Mouse (Mus musculus): ENCODE results near the gene Rfx4.
A peak's percentile ranks its signal among the peaks of the same experiment; 100 is the strongest.

The Rfx4 gene

DNA sequence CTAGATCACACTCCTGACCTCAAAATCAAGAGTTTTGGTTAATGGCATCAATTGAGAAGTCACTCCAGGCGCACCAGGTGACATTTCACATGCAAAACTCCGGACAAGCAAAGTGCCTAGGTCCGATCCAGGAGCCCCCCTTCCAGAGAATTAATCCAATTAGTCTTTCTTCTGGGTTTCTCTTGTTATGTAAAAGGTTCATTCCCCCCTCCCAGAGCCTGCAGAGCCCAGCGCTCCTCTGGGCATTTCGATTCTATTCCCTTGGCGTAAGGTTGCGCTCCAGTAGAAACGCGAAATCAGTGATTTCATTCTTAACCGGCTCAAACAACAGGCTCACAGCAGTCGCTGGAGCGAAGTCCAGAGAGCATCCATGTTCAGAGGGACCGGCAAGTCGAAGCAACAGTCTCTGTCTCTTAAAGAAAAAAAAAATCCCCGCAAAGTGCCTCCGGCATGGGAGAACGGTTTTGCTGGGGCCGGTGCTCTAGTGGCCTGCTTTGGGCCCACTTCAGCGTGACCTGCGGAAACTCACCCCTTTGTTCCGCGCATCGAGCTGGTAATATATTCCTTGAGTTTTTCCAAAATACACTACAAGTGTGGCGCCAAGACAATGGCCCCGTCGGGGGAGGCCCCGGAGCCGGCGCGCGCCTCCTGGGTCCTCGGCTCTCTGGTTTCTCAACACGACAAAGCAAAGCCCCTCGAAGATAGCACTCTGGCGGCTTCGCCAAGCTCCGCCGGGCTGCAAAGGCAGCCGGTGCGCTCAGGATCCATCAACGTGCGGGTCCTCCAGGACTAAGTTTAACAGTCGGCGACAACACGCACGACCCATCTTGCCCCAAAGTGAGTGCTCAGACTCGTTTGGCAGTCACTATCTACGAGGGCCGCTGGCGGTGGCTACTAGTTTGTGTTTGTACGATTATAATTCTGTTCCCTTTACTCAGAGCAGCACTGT is 2.9 kb downstream of the Rfx4 start:
- no peak for DNase-seq

DNA sequence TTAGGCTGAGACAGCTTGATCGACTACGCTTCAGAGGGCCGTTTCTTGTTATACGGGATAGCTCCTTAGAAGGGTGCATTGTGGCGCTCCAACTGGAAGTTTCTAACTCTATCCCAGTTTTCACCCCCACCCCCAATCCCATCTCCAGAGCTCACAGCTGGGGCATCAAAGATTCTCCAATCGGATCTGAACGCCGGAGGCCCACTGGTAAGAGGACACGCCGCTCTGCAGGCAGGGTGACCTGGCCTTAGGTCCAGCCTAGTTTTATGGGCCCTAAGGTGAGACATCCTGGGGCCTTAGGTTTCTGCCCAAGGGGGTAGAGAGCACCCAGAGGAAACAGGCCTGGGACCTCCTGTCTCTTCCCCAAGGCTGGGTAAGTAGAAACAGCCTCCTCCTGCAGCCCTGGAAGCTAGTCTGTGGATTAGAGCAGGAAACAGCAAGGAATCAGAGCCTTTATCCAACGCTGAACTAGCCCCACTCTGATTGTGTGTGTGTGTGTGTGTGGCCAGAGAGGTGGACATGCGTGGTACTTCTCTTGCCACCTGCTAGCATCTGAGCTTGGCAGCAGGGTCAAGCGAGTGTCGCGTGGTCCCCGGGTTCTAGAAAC is 3.8 kb downstream of the Rfx4 start:
- no peak for DNase-seq

DNA sequence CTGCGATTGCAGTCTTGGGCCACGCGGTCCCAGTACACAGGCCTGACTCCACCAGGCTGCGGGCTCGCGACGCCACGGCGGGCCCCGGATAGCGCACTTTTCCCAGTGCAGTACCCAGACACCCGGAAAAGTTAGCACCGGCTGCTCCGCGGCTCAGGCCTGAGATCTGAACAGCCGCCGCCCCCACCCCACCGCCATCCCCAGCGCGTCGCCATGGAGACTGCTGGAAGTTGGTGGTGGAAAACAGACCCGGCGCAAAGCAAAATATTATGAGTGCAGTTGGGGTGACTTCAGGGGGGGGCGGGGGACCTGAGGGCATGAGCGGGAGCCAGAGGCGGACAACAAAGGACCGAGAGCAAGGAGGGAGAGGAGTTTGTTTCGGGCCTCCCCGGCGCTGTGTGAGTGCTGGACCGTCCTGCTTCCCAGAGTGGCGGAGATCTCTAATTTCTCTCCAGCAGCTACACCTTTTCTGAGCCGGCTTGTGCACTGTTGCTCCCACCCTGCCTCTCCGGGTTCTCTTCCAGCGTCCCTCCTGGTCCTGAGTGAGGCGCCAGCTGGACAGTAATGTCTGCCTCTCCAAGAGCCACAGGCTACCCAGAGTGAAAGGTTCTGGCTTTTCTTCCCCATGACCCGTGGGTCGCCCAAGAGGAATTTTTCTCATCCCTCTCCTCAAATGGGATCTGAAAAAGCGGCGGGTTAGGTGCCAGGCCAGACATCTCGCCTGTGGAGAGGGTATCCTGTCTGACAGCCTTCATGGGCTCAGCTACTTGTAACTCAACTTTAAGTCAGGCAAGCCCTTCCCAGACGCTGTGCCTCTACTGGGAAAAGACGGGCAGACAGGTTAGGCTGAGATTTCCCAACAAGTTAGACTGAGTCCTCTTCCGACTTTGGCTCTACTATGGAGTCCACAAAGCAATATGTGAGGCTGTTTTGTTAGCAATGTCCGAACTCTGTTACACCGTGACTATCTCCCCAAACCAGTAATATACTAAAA is 4.6 kb downstream of the Rfx4 start:
- peak; percentile 39 for DNase-seq

DNA sequence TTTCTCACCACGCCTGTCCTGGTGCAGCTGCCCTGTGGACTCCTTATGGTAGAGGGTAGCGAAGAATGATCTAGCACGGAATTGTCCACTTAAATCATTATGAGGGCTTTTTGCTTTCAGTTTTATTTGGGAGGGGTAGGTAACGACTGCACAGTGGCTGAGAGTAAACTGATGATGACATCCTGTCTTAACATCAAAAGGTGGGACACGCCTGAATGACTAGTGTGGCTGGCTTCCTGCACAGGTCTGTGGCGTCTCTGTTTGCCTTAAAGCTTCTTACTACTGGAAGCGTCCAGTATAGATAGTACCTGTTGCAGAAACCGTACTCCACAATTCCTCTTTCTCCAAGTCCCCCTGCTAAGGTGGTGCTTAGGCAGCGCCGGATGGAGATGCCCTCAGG is 12.9 kb downstream of the Rfx4 start:
- no peak for DNase-seq

DNA sequence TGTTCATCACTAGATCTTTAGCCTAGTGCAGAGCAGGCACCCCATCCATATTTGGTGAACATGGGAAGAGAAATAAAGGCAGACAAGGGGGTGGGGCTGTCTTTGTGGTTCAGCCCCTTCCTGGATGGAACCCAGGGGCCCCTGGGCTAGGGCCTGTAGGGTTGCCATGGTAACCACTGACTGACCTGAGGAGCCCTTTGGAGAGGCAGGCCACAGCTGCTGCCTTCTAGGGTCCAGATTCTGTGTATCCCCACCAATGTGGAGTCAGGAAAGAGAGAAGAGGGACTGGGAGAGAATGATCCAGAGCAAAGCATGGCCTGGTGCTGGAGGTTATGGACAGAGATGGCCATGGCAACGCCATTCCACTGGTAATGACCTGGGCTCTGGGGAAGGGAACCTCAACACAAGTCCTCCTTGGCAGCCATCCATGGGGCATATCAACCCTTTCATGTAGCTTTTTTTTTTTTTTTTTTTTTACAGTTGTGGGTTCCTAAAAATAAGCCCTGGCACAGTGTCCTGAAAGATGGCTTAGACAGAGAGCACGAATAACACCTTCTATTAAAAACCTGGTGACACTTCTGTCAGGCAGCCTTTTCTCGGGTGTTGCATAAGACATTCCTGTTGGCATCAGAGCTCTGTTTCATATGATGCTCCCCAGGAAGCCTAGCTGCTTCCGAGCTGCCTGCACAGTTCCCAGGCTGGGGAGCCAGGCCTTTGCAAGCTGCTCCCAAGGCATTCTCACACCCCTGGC is 16.7 kb downstream of the Rfx4 start:
- peak; percentile 44 for DNase-seq

DNA sequence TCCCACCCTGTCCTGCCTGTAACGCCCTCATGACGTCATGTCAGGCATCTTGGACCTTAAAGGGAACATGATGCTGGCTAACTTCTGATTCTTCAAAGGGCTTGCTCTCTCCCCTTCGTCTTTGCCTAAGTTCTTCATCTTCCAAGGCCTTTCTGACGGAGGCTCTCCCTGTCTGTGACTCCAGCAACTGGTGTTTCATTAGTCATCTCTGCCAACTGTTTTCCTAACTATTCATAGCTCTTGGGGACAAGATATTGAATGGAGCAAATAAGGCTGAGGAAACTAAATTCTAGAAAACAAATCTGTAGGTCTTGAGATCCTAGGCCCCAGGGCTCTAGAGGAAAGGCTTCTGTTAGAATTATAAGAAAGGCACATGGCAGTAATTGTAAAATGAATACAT is 18.0 kb downstream of the Rfx4 start:
- no peak for DNase-seq

DNA sequence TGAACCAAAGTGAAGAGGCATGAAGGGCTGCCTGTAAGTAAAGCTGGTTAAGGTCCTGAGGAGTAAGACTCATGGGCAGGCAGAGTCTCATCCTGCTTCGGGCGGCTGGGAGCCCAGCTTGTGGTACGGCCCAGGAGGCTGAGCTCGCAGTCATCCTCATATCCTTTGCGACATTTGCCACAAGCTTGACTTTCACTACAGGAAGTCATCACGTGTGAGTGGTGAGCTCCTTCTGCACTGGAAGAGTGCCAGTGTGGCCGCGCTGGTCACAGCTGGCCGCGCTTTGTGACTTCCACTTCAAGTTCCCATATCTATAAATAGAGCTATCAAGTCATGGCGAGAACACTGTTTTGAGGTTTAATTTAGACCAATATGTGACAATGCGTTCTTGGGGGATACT is 18.7 kb downstream of the Rfx4 start:
- peak; percentile 49 for DNase-seq

DNA sequence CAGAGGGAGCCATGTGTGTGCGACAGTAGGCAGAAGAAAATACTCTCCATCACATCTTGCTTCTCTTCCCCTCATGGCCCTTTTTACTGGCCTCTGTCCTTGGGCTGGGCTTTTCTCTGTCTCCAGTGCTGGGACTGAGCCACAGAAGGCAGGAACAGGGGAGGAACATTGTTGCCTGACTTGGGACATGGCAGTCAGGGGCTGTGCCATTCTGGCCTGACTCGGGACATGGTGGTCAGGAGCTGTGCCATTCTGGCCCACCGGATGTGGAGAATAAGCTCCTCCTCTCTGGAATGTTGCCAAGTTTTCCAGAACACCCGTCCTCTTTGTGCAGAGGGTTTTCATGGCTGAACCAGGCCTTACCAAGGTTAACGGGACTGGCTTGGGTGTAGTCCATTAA is 21.2 kb downstream of the Rfx4 start:
- no peak for DNase-seq

DNA sequence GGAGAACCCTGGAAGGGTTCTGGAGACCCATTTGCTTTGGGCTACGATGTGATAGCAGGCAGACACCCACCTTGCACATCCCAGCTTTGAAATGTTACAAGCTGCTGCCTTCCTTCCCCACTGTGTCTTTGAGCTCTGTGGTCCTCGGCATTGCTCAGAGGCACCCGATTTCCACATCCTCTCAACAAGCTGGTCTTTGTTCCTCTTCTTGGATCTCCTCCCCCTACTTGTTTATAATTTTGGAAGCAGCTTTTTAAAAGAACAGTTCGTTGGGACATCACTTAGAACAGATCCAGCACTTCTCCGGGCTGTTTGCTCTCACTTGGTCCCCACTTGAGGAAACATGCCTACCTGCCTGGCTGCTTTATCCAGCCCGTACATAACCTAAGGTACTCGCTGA is 22.1 kb downstream of the Rfx4 start:
- no peak for DNase-seq

DNA sequence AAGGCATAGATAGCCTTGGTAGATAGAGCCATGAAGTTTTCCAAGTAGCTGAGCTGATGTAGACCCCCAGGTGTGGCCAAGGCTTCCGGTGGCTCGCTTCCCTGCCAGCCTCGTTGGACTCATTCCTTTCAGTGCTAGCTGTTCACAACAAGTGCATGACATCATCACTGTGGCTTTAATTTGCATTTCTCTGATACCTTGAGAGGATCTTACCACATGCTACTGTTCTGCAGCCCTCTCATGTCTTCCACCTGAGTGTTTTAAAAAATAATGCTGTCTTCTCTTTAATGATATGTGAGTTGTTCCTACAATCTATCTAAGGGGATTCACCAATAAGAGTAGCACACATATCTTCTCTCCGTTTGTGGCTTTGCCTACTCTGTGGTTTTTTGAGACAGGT is 25.0 kb downstream of the Rfx4 start:
- DNase-seq = no peak

DNA sequence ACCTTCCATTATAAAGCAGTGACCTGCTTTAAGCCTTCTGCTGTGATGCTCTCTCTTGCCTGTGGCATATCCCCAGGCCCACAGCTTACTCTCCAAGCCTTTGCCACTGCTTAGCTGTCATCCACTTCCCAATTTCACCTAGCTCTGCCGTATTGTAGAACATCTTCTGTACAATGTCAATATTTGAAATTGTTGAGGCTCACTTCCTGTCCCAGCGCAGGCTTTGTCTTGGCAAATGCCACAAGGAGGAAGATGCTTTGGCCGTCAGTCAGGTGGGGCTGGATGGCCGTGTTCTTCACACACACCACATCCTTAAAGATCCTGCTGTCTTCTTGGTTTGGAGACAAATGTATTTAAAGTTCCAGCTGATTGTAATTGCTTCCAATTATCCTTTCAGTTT is 29.5 kb downstream of the Rfx4 start:
- DNase-seq = no peak

DNA sequence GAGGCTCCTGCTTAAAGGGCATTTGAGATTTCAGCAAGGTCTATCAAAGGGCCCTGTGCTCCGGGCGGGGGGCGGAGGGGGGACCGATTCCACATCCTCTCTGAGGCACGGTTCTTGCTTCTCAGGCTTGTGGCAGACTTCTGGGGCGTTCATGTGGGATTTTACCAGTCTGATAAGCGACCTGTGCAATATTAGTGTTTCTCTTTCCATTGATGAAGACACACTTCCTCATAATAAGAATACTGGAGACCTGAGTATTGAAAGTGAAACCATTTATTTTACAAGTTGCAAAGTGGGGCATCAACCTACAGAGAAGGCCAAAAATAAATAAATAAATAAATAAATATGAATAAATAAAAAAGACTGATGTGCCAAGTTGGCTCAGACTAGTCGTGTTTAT is 34.5 kb downstream of the Rfx4 start:
- DNase-seq = no peak

DNA sequence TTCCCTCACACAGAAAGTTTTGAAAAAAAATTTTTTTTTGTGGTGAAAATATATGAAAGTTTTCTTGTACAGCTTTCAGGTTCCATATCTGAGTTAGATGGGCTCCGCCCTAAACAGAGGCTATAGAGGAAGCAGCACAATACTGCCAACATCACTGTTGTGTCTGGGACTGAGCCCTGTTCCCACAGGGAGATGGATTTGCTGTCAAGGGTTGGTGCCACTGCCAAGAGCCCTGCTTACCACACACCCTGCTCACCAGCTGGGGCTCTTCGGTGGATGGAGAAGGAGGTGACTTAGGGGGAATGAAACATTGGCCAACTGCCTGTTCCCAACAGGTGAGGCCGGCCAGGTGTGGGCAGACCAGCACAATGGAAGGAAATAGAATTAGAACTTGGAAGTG is 35.3 kb downstream of the Rfx4 start:
- DNase-seq = no peak

DNA sequence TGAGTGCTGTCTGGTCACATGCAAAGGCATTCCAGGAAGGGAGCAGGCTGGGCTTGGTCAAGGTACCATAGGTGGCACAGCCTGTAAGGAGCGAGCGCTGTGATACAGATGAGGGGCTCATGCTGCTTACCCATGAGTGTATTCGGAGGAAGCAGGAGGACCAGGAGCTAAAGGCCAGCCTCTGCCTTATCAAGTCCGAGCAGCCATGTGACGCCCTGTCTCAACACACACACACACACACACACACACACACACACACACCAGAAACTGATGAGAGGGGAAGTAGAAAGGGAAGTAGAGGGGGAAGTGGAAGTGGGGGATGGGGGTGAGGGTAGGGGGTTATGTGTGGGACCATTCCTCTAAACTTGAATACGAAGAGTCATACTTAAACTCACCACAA is 45.7 kb downstream of the Rfx4 start:
- DNase-seq = no peak

DNA sequence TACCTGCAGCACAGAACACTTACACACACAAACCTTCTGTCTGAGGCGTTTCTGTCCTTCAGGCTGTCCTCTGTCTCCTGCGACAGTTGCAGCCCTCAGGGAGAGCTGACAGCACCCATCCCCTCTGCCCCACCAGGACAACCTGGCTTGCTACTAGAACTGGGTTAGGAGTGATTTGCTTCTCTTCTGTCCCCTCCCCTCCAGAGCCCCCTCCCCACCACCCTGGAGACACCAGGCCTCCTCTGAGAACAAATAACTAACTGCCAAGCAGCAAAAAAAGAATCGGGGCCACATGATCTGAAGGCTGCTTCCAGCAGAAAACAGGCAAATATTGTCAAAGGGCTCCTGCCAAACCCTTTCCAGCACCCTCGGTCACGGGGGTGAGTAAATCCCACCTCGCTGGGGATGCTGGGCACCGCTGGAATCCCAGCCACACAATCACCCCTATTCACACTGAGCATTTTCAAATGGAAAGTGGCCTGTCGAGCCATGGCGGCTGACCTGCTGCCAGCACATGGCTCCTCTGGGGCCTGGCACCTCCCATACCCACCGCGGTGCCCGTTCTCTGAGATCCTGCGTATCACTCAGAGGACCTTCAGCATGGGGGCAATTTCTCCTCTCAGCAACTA is 47.5 kb downstream of the Rfx4 start:
- peak; percentile 21 for DNase-seq

DNA sequence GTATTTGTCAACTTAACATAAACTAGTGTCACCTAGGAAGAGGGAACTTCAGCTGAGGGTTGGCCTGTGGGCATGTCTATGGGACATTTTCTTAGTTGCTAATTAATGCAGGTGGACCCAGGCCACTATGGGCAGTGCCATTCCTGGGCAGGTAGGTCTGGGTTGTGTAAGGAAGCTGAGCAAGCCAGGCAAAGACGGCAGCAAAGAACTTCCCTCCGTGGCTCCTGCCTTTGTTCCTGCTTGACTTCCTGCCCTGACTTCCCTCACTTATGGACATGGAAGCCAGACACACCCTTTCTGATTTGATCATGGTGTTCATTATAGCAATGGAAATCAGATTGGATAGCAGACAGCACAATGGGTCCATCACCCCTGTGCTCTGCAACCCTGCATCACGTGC is 49.7 kb downstream of the Rfx4 start:
- no peak for DNase-seq

DNA sequence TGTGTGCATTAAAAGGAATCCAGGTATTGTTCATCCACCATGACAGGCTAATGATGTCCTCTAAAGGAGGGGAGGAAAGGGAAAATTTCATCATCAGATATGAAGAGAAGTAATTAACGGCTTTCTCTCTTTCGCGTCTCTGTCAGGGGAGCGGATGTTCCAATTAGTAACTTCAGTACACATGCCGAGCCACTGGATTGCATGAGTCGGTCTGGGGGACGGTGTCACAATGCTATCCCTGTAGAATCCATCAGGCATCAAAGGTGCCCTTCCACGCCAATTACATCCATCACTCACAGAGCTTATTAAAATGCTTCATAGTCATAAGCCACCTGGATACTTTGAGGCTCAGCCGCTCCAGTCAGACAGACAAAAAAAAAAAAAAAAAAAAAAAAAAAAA is 51.3 kb downstream of the Rfx4 start:
- DNase-seq = no peak

DNA sequence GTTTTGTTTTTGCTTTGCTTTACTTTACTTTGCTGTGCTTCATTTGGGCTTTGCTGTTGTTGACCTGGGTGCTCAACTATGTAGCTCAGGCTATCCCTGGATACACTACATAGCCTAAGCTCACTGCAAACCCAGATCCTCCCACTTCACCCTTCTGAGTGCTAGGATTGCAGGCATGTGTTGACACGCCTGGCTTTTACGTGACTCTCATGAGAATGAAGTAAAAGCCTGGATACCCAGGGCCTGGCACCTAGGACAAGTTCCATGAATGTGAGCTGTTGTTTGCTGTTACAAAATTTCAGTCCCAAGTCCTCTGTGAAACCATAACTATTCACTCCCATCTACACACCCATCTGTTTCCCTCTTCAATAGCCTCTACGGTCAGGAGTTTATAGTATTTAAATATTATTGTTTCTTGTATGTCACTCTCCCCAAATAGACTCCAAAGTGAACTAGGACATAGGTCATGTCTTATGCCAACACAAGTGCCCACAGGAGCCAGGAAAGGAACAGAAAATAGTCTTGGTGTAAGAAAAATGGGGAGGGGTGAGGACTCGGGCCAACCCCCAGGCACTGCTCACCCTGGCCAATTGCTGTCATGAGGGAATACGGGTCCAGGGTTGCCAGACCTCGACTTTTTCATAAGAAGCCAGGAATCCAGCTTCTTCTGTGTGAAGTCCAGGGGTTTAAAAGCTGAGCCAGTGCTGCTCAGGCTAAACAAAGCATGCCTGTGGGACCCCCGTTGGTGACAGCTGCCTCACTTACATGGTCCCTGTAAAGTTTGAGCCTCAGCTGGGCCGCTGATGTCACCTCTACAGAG is 54.4 kb downstream of the Rfx4 start:
- DNase-seq = no peak

DNA sequence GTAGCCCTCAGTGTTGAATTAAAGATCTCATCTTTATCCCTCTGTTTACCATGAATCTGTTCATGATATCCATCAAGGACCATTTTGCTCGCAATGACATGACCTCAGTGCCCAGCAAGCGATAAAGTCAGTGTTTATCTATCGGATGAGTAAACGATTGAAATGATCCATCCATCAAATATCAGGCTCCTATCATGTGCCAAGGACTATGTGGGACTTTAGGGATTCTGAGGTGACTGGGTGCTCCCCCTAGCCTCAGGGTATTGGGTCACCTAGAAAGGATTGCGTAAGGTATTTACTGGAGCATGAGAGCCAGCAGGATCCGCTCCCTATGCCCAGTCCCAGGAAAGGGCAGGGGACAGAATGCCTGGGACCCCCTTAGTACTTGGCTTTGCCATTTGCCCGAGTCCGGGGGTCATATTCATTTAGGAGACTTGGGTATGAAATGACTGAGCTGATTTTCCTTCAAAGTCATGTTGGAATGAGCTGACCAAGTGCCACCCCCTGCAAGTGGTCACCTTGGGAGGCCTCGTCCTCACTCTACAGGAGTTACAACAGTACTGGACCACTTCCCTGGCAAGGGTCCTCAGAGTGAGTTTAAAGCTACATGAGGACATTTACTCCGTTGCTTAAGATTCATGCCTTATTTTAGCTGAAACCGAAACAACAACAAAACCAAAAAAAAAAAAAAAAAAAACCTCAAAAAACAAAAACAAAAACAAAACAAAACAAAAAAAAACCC is 55.5 kb downstream of the Rfx4 start:
- no peak for DNase-seq

DNA sequence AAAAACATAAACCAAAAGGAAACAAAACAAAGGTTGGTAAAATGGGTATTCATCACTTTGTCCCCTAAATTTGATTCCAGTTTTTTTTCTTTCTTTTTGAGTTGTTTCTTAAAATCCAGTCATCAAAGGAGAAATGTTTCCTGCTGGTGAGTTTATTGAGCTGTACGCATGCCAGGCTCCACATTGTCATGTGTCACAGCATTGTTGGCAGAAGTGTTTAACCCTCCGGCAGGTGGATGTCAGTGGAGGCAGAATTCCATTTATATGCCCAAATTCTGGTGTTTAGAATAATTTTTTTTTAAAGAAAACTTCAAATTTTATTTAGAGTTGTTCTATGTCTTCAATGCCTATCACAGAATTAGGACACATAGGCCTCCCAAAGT is 56.0 kb downstream of the Rfx4 start:
- no peak for DNase-seq
